Mouse (Mus musculus): ENCODE measurements at regions not wholly inside any gene's neighbourhood (a gene's known extent, or its start where the extent isn't known, plus 50 kb on each side); places are given as distances from the start of the nearest gene placed in this dataset.

DNA sequence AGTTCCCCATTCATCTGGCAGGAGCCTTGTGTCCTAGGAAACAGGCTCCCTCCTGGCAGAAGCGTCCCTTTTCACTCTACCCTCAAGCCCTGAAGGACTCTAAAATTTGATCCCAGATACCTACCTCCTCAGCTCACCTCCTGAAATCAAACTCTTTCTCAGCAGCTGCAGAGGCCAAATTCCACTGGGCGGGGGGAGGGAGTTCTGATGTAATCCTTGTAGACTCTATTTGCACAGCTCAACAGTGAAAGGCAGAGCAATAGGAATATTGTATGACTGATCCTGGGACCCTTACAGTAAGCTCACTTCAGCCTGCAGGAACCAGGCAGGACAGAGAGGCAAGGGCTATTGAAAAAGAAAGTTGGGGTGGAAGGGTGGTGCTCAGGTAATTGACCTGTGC lies 346.3 kb downstream of the Irx1 start:
- ATAC-seq (ENCODE audit: low read depth) = peak; percentile 87; the same call in 1 of the 2 replicates
- H3K27ac ChIP-seq (replicated peaks; ENCODE audit: low read depth, low read length) = no peak overlapping the region

GRCm38 (mm10) chr13:71612393-71613179 lies 350.9 kb downstream of the Irx1 start:
- no peaks in the 10 kb centered on the region for H3K9me3 ChIP-seq (ENCODE audit: control insufficient read depth, low read length)
- no peaks in the 10 kb centered on the region for H3K27me3 ChIP-seq (replicated peaks; ENCODE audit: control insufficient read depth, insufficient read depth, low read length)
- no peak overlapping the region for H3K27ac ChIP-seq (replicated peaks; ENCODE audit: low read depth, low read length)
- H3K4me3 ChIP-seq (ENCODE audit: low read depth, low read length) = no peak overlapping the region
- H3K9ac ChIP-seq (ENCODE audit: low read depth, low read length) = no peak overlapping the region
- no peak overlapping the region for H3K4me2 ChIP-seq (ENCODE audit: low read depth, low read length)
- 61% methylated on average over 7 of the region's 7 CpGs for WGBS
- DNase-seq (ENCODE audit: low spot score) (peak; percentile 26), ATAC-seq (ENCODE audit: low read depth) (no peak)
- no peaks in the 10 kb centered on the region for H3K36me3 ChIP-seq (ENCODE audit: control insufficient read depth, insufficient read depth, low read length)
- H3K4me1 ChIP-seq (ENCODE audit: control insufficient read depth, insufficient read depth, low read length) = no peaks in the 10 kb centered on the region; the same call in 1 of the 2 replicates

More for the DNA sequence above, 346.3 kb downstream of the Irx1 start:
- 23% methylated on average over 2 of the region's 2 CpGs for WGBS
- Histone ChIP-seq H3K9me3 (ENCODE audit: control insufficient read depth, low read length) (no peaks in the 10 kb centered on the region), H3K36me3 (ENCODE audit: control insufficient read depth, insufficient read depth, low read length) (no peaks in the 10 kb centered on the region), H3K4me3 (ENCODE audit: low read depth, low read length) (no peak overlapping the region), H3K4me2 (ENCODE audit: low read depth, low read length) (no peak overlapping the region), H3K27me3 (replicated peaks; ENCODE audit: control insufficient read depth, insufficient read depth, low read length) (no peaks in the 10 kb centered on the region), H3K4me1 (ENCODE audit: control insufficient read depth, insufficient read depth, low read length) (no peaks in the 10 kb centered on the region; the same call in 1 of the 2 replicates), H3K9ac (ENCODE audit: low read depth, low read length) (no peak overlapping the region)
- DNase-seq (ENCODE audit: low spot score) = peak; percentile 63

DNA sequence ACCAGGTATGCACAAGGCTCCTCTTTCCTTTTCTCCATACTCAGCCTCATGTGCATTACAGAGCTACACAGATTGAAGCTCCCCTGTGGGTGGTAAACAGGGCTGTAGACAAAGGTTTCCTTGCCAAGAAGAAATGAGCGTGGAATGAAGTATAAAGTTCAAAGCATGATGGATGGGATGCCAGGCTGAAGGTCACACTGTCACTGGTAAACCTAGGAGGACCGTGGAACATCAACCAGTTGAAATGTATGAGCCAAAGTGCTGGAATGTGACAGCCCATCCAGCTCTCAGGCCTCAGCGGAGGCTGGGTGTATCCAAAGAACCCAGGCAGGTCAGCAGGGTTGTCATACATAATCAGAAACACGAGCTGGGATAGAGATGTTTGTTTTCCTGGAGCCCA lies 381.0 kb downstream of the Irx1 start:
- H3K4me2 ChIP-seq (ENCODE audit: low read depth, low read length) = no peak overlapping the region
- H3K27me3 ChIP-seq (replicated peaks; ENCODE audit: control insufficient read depth, insufficient read depth, low read length) = no peaks in the 10 kb centered on the region
- H3K27ac ChIP-seq (replicated peaks; ENCODE audit: low read depth, low read length) = no peak overlapping the region
- no peak overlapping the region for H3K9ac ChIP-seq (ENCODE audit: low read depth, low read length)
- H3K36me3 ChIP-seq (ENCODE audit: control insufficient read depth, insufficient read depth, low read length) = no peaks in the 10 kb centered on the region
- DNase-seq (ENCODE audit: low spot score) (peak; percentile 14), ATAC-seq (ENCODE audit: low read depth) (no peak)
- 43% methylated on average over 4 of the region's 4 CpGs for WGBS
- no peaks in the 10 kb centered on the region for H3K4me1 ChIP-seq (ENCODE audit: control insufficient read depth, insufficient read depth, low read length)
- H3K9me3 ChIP-seq (ENCODE audit: control insufficient read depth, low read length) = no peaks in the 10 kb centered on the region
- no peak overlapping the region for H3K4me3 ChIP-seq (ENCODE audit: low read depth, low read length)

GRCm38 (mm10) chr13:71565895-71566294 lies 397.6 kb downstream of the Irx1 start:
- no peak overlapping the region for H3K4me3 ChIP-seq (ENCODE audit: low read depth, low read length)
- no peaks in the 10 kb centered on the region for H3K4me1 ChIP-seq (ENCODE audit: control insufficient read depth, insufficient read depth, low read length)
- H3K27ac ChIP-seq (replicated peaks; ENCODE audit: low read depth, low read length) = no peak overlapping the region
- no peak for DNase-seq (ENCODE audit: low spot score)
- no peaks in the 10 kb centered on the region for H3K36me3 ChIP-seq (ENCODE audit: control insufficient read depth, insufficient read depth, low read length)
- 46% methylated on average over 6 of the region's 6 CpGs for WGBS
- H3K4me2 ChIP-seq (ENCODE audit: low read depth, low read length) = no peak overlapping the region
- no peak for ATAC-seq (ENCODE audit: low read depth)
- no peaks in the 10 kb centered on the region for H3K9me3 ChIP-seq (ENCODE audit: control insufficient read depth, low read length)
- no peak overlapping the region for H3K9ac ChIP-seq (ENCODE audit: low read depth, low read length)
- no peaks in the 10 kb centered on the region for H3K27me3 ChIP-seq (replicated peaks; ENCODE audit: control insufficient read depth, insufficient read depth, low read length)

DNA sequence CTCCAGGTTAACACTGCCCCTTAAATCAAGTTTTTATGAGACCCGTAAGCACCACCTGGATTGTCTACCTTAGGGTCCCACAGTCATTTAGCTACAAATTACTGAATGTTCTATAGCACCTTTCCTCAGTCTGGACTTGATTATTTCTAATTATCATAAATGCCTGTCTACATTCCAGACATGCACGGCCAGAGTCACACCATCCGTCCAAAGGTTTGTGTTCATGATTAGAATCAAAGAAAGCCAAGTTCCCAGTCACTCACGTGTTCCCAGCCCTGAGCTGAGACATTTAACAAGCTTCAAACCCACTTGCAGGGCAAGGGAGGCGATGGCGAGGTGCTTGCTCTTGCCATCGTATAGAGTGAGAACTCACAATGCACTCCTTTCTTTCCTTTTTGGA lies 398.1 kb downstream of the Irx1 start:
- Histone ChIP-seq H3K4me3 (ENCODE audit: low read depth, low read length) (no peak overlapping the region), H3K4me1 (ENCODE audit: control insufficient read depth, insufficient read depth, low read length) (no peaks in the 10 kb centered on the region), H3K4me2 (ENCODE audit: low read depth, low read length) (no peak overlapping the region), H3K9ac (ENCODE audit: low read depth, low read length) (no peak overlapping the region), H3K9me3 (ENCODE audit: control insufficient read depth, low read length) (no peaks in the 10 kb centered on the region), H3K36me3 (ENCODE audit: control insufficient read depth, insufficient read depth, low read length) (no peaks in the 10 kb centered on the region), H3K27me3 (replicated peaks; ENCODE audit: control insufficient read depth, insufficient read depth, low read length) (no peaks in the 10 kb centered on the region), H3K27ac (replicated peaks; ENCODE audit: low read depth, low read length) (no peak overlapping the region)
- DNase-seq (ENCODE audit: low spot score) (no peak), ATAC-seq (ENCODE audit: low read depth) (no peak)
- 56% methylated on average over 7 of the region's 7 CpGs for WGBS

- Histone ChIP-seq H3K9ac (ENCODE audit: low read depth, low read length) (no peak overlapping the region), H3K27me3 (replicated peaks; ENCODE audit: control insufficient read depth, insufficient read depth, low read length) (no peaks in the 10 kb centered on the region), H3K36me3 (ENCODE audit: control insufficient read depth, insufficient read depth, low read length) (no peaks in the 10 kb centered on the region), H3K4me3 (ENCODE audit: low read depth, low read length) (no peak overlapping the region), H3K4me2 (ENCODE audit: low read depth, low read length) (no peak overlapping the region), H3K9me3 (ENCODE audit: control insufficient read depth, low read length) (no peaks in the 10 kb centered on the region), H3K4me1 (ENCODE audit: control insufficient read depth, insufficient read depth, low read length) (no peaks in the 10 kb centered on the region), H3K27ac (replicated peaks; ENCODE audit: low read depth, low read length) (no peak overlapping the region)
- WGBS = 60% methylated on average over 14 of the region's 14 CpGs
- DNase-seq (ENCODE audit: low spot score) (peak; percentile 52), ATAC-seq (ENCODE audit: low read depth) (no peak; the same call in 1 of the 2 replicates)
Measured at GRCm38 (mm10) chr13:71558477-71559215, 404.9 kb downstream of the Irx1 start.

DNA sequence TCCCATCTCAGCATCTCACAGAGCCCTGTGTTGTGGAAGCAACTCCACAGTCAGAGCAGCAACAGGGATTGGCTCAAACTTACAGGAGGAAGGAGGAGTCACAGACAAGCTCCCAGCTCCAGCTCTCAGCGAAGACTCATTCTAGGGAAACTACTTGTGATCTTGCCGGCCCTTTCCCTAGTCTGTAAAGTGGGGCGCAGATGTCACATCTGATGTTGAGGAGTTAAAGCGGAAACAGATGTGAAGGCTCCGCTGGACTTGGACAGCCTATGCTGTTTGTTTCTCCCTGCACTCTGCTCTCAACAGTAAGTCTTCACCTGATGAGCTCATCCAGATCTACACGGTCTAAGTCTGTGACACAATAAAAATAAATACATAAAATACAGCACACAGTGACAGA lies 408.1 kb downstream of the Irx1 start:
- Histone ChIP-seq H3K36me3 (ENCODE audit: control insufficient read depth, insufficient read depth, low read length) (no peaks in the 10 kb centered on the region), H3K27ac (replicated peaks; ENCODE audit: low read depth, low read length) (no peak overlapping the region), H3K9ac (ENCODE audit: low read depth, low read length) (no peak overlapping the region), H3K4me2 (ENCODE audit: low read depth, low read length) (no peak overlapping the region), H3K9me3 (ENCODE audit: control insufficient read depth, low read length) (no peaks in the 10 kb centered on the region), H3K27me3 (replicated peaks; ENCODE audit: control insufficient read depth, insufficient read depth, low read length) (no peaks in the 10 kb centered on the region), H3K4me1 (ENCODE audit: control insufficient read depth, insufficient read depth, low read length) (no peaks in the 10 kb centered on the region), H3K4me3 (ENCODE audit: low read depth, low read length) (no peak overlapping the region)
- DNase-seq (ENCODE audit: low spot score) (peak; percentile 12), ATAC-seq (ENCODE audit: low read depth) (no peak)
- 42% methylated on average over 6 of the region's 6 CpGs for whole genome bisulfite sequencing

DNA sequence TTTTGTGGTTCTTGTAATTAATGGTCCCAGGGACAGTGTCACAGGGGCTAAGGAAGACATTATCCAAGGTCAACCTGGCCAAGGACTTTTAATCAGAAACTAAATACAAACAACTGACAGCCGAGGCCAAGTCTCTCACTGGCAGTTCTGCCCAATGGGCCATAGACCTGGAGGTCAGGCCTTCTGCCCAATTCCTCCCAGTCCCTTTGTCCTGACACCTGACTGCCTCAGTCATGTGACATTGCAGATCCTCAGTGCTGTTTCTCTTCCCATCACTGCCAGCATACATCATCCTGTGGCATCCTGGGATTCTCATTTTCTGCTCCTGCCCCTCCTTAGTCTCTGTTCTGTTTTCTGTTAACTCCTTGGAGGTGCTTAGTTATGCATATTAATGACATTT lies 413.4 kb downstream of the Irx1 start:
- ATAC-seq (ENCODE audit: low read depth) (no peak), DNase-seq (ENCODE audit: low spot score) (no peak)
- Histone ChIP-seq H3K27me3 (replicated peaks; ENCODE audit: control insufficient read depth, insufficient read depth, low read length) (no peaks in the 10 kb centered on the region), H3K4me1 (ENCODE audit: control insufficient read depth, insufficient read depth, low read length) (no peaks in the 10 kb centered on the region), H3K4me3 (ENCODE audit: low read depth, low read length) (no peak overlapping the region), H3K9ac (ENCODE audit: low read depth, low read length) (no peak overlapping the region), H3K27ac (replicated peaks; ENCODE audit: low read depth, low read length) (no peak overlapping the region), H3K4me2 (ENCODE audit: low read depth, low read length) (no peak overlapping the region), H3K9me3 (ENCODE audit: control insufficient read depth, low read length) (no peaks in the 10 kb centered on the region), H3K36me3 (ENCODE audit: control insufficient read depth, insufficient read depth, low read length) (no peaks in the 10 kb centered on the region)
- WGBS = 47% methylated on average over 1 of the region's 1 CpGs

Data from embryonic facial prominence, embryonic 14.5 days (tissue).